Mouse (Mus musculus) small intestine, adult 2 months (tissue): ENCODE data around the gene Atp13a3. TPM values are rescaled to one million over a fixed set of nuclear protein-coding genes. Genes with fewer than 3 reads are reported as not detected.

Experiments
- H3K27ac ChIP-seq: fragments of 200-500 bp; 2 replicates; pipeline ENCODE4 v1.5.1; 2012; ENCODE audit warnings: low read depth, low read length, control low read depth, inconsistent platforms; ENCODE audit not compliant: insufficient read depth
- H3K27me3 ChIP-seq: fragments of 200-500 bp; 2 replicates; pipeline ENCODE4 v1.6.1; 2012; ENCODE audit warnings: mild to moderate bottlenecking, moderate library complexity, low read length, inconsistent platforms; ENCODE audit not compliant: control insufficient read depth, insufficient read depth
- H3K36me3 ChIP-seq: fragments of 200-500 bp; 2 replicates; pipeline ENCODE4 v1.6.1; 2012; ENCODE audit warnings: mild to moderate bottlenecking, low read length, control low read depth, inconsistent platforms; ENCODE audit not compliant: control insufficient read depth, insufficient read depth
- H3K4me1 ChIP-seq: fragments of 200-500 bp; 2 replicates; pipeline ENCODE4 v1.6.1; 2012; ENCODE audit warnings: low read length, inconsistent platforms, mixed read lengths; ENCODE audit not compliant: control insufficient read depth, insufficient read depth, insufficient read length
- H3K4me3 ChIP-seq: fragments of 200-500 bp; 2 replicates; pipeline ENCODE4 v1.5.1; 2012; ENCODE audit warnings: low read depth, mild to moderate bottlenecking, control low read depth, inconsistent platforms, low read length, moderate library complexity
- CTCF ChIP-seq: fragments of 200-500 bp; IDR thresholded peaks from 2 replicates; pipeline ENCODE4 v1.5.1; 2012; ENCODE audit warnings: low read depth, mild to moderate bottlenecking, control low read depth, inconsistent platforms, low read length, moderate library complexity, mixed read lengths; ENCODE audit not compliant: insufficient replicate concordance, insufficient read length; ENCODE audit errors: extremely low read depth
- POLR2A ChIP-seq: fragments of 200-500 bp; IDR thresholded peaks from 2 replicates; pipeline ENCODE4 v1.6.1; 2012; ENCODE audit warnings: low read depth, mild to moderate bottlenecking, control low read depth, inconsistent platforms, low read length, moderate library complexity
- WGBS: fragments of 180-500 bp; shearing (Covaris S2); methylation state at CpG from one replicate; pipeline ENCODE4 v1.1.7; 2018; 5-methylcytosine and 5-hydroxymethylcytosine counted together
- polyA plus RNA-seq: library from polyadenylated mRNA; depleted of rRNA; stranded (reverse); fragments of >200 nt; gene quantifications from 2 replicates; pipeline ENCODE4 v1.2.3, GENCODE M21; 2012; rRNA removed

Atp13a3 gene
- polyA plus RNA-seq, 1 experiment = 22.8 TPM

DNA sequence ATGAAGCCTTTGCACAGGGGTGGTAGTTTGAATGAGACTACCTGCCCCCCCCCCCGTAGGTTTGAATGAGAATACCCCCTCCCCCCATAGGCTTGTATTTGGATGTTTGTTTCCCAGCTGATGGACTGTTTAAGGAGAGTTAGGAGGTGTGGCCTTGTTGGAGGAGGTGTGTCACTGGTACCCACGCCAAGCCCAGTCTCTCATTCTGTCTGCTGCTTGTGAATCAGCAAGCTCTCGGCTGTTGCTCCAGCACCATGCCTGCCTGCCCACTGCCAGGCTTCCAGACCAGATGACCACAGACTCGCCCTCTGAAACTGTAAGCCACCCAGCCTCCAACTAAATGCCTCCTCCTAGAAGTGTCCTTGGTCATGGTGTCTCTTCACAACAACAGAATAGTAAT lies 142.6 kb downstream of the Atp13a3 start:
- H3K27ac ChIP-seq = no peak overlapping the region
- H3K4me1 ChIP-seq = no peaks in the 10 kb centered on the region
- H3K4me3 ChIP-seq = no peak overlapping the region
- TF ChIP-seq CTCF = no peak
- no peak for TF ChIP-seq POLR2A
- H3K27me3 ChIP-seq = no peaks in the 10 kb centered on the region
- 54% methylated on average over 4 of the region's 4 CpGs for WGBS
- no peaks in the 10 kb centered on the region for H3K36me3 ChIP-seq

DNA sequence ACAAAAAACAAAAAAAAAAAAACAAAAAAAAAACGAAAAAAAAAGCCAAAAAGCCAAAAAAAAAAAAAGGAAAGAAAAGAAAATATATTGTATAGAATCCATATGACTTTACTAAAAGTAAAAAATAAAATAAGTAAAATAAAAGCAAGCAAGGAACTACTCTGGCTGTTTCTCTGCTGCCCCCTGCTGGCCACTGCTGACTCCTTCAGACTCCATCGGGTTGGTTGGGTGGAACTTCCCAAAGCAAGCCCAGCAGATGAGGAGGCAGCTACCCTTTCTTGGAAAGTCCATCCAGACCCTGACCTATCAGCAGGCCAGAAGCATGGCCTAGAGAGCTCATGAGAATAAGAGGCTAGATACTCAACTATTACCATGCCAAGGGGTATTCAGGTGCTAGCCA lies 143.1 kb downstream of the Atp13a3 start:
- no peaks in the 10 kb centered on the region for H3K27me3 ChIP-seq
- no peaks in the 10 kb centered on the region for H3K36me3 ChIP-seq
- 0% methylated on average over 2 of the region's 2 CpGs for WGBS
- no peak overlapping the region for H3K27ac ChIP-seq
- no peaks in the 10 kb centered on the region for H3K4me1 ChIP-seq
- H3K4me3 ChIP-seq = no peak overlapping the region
- TF ChIP-seq CTCF (peak; percentile 88; the same call in 1 of the 2 replicates), POLR2A (no peak)

Other genes starting within 250 kb of the Atp13a3 start
- gene Cpn2, start 138.5 kb downstream of the Atp13a3 start, polyA plus RNA-seq = 0.06 and 2.2 TPM in 2 replicates
- gene Lrrc15, start 122.7 kb downstream of the Atp13a3 start, polyA plus RNA-seq = 0.06 TPM in 1 of 2 replicates, not detected in the other
- gene Gp5, start 95.2 kb downstream of the Atp13a3 start, polyA plus RNA-seq = 0.38 and 0.39 TPM in 2 replicates
- 1.2 and 3.0 TPM in 2 replicates for gene Tmem44, start 144.9 kb upstream of the Atp13a3 start, polyA plus RNA-seq
- 2.6 and 5.5 TPM in 2 replicates for gene Lsg1, start 181.6 kb upstream of the Atp13a3 start, polyA plus RNA-seq
- 9.8 and 11.7 TPM in 2 replicates for gene Fam43a, start 193.7 kb upstream of the Atp13a3 start, polyA plus RNA-seq